Mouse (Mus musculus) activated CD4-positive, CD25-positive, alpha-beta regulatory T cell, adult 9 weeks (primary cell): Measurements from ENCODE around the gene Aldob. TPM values are rescaled to one million over a fixed set of nuclear protein-coding genes. Genes with fewer than 3 reads are reported as not detected.

Experiments
- polyA plus RNA-seq: library from polyadenylated mRNA; unstranded; fragments of 100-300 nt; shearing (Covaris generic); gene quantifications from one replicate; pipeline ENCODE4 v1.2.1, GENCODE M21; 2017

Gene Aldob
- not detected for polyA plus RNA-seq

GRCm38 (mm10) chr4:49549383-49549782 lies at the start of gene Aldob:
Gene Aldob (minus strand): TSS chr4:49549546.

GRCm38 (mm10) chr4:49597183-49598100 lies 48.1 kb upstream of the Aldob start, which contains the start of gene Tmem246:
Gene Tmem246 (minus strand): TSS chr4:49597876.

GRCm38 (mm10) chr4:49520572-49521340 lies 28.6 kb downstream of the Aldob start, which contains the start of the genes Mrpl50 and Zfp189:
Gene Mrpl50 (minus strand): TSS chr4:49521093.
Gene Zfp189 (plus strand): TSS chr4:49521176.

GRCm38 (mm10) chr4:49506386-49506785 lies 43.0 kb downstream of the Aldob start, which contains the start of gene Baat:
Gene Baat (minus strand): TSS chr4:49506557.

Other genes starting within 250 kb of the Aldob start
- gene Acnat2, start 141.4 kb downstream of the Aldob start, polyA plus RNA-seq = not detected
- gene Acnat1, start 75.6 kb downstream of the Aldob start, polyA plus RNA-seq = not detected
- not detected for gene Baat, start 43.0 kb downstream of the Aldob start, polyA plus RNA-seq
- 28.5 TPM for gene Mrpl50, start 28.5 kb downstream of the Aldob start, polyA plus RNA-seq
- 5.1 TPM for gene Zfp189, start 28.4 kb downstream of the Aldob start, polyA plus RNA-seq
- gene Tmem246, start 48.3 kb upstream of the Aldob start, polyA plus RNA-seq = not detected
- 67.9 TPM for gene Rnf20, start 82.5 kb upstream of the Aldob start, polyA plus RNA-seq
- 0.09 TPM for gene Ppp3r2, start 132.5 kb upstream of the Aldob start, polyA plus RNA-seq